Mouse (Mus musculus): ENCODE results near the gene Olfr90. TPM values are rescaled to one million over a fixed set of nuclear protein-coding genes. Genes with fewer than 3 reads are reported as not detected.
A peak's percentile ranks its signal among the peaks of the same experiment; 100 is the strongest.

Gene Olfr90
- polyA plus RNA-seq, 1 experiment from 2014 or later, result not detected

DNA sequence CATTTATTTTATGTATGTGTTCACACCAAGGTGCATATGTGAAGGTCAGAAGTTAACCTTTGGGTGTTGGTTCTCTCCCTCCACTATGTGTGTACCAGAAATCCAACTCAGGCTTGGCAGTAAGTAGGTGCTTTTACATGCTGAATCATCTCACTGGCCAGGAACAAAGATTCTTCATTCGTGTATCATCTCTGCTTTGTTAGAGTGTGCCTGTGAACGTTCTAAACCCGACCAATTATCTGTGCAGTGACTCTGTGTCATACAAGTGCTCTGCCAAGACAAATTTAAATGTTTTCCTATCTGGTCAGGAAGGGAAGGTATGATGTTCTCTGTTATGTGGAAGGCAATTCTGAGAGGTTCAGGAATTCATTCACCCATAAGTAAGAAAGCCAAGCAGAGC lies 26.9 kb downstream of the Olfr90 start:
- ATAC-seq (ENCODE audit: insufficient number of reproducible peaks, insufficient read depth, low FRiP score, low read depth), result no peak
- Histone ChIP-seq H3K9ac (ENCODE audit: low read length) (no peak overlapping the region), H3K4me2 (ENCODE audit: low read length) (no peak overlapping the region), H3K4me1 (ENCODE audit: control insufficient read depth in 2 of 2, insufficient read depth in 2 of 2, low read length in 2 of 2) (no peaks in the 10 kb centered on the region), H3K27ac (replicated peaks in 1 of 2; ENCODE audit: control insufficient read depth in 1 of 2, insufficient read depth in 1 of 2, low read depth in 2 of 2, low read length in 2 of 2) (no peak overlapping the region), H3K27me3 (ENCODE audit: control insufficient read depth, insufficient read depth, low read length) (no peaks in the 10 kb centered on the region), H3K4me3 (ENCODE audit: control insufficient read depth in 1 of 2, insufficient read depth in 1 of 2, low read depth in 1 of 2, low read length in 2 of 2) (no peak overlapping the region), H3K36me3 (ENCODE audit: control insufficient read depth, insufficient read depth, low read length) (peaks cover 83% of the 10 kb centered on the region), H3K9me3 (ENCODE audit: control insufficient read depth, low read length) (no peaks in the 10 kb centered on the region)
- WGBS, result 82% methylated on average over 3 of the region's 3 CpGs

DNA sequence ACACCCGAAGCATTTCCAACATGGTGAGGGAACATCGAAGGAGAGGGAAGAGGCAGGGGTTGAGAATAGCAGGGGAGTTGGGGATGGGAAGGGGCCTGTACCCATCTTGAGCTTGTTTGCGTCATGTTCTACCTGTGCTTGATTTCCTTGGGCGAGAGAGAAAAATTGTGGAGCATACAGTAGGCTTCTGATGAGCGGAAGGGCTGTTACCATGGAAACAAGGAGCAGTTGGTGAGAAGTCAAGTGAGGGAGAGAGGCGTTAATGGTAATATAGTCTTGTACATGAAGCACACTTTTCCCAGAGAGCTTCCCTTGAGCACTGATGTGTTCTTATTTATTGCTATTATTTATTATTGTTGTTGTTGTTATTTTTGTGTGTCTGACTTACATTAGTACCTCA lies 31.3 kb downstream of the Olfr90 start:
- H3K27me3 ChIP-seq (ENCODE audit: control insufficient read depth, insufficient read depth, low read length), result no peaks in the 10 kb centered on the region
- WGBS, result 92% methylated on average over 6 of the region's 6 CpGs
- H3K9me3 ChIP-seq (ENCODE audit: control insufficient read depth, low read length), result no peaks in the 10 kb centered on the region
- H3K4me3 ChIP-seq (ENCODE audit: control insufficient read depth in 1 of 2, insufficient read depth in 1 of 2, low read depth in 1 of 2, low read length in 2 of 2), result no peak overlapping the region
- no peak overlapping the region for H3K27ac ChIP-seq (replicated peaks in 1 of 2; ENCODE audit: control insufficient read depth in 1 of 2, insufficient read depth in 1 of 2, low read depth in 2 of 2, low read length in 2 of 2)
- H3K4me1 ChIP-seq (ENCODE audit: control insufficient read depth in 2 of 2, insufficient read depth in 2 of 2, low read length in 2 of 2), result no peaks in the 10 kb centered on the region
- no peak overlapping the region for H3K9ac ChIP-seq (ENCODE audit: low read length)
- H3K4me2 ChIP-seq (ENCODE audit: low read length), result no peak overlapping the region
- no peak for ATAC-seq (ENCODE audit: insufficient number of reproducible peaks, insufficient read depth, low FRiP score, low read depth)
- peaks cover 75% of the 10 kb centered on the region for H3K36me3 ChIP-seq (ENCODE audit: control insufficient read depth, insufficient read depth, low read length)

- no peak for ATAC-seq (ENCODE audit: insufficient number of reproducible peaks, insufficient read depth, low FRiP score, low read depth)
- 56% methylated on average over 4 of the region's 4 CpGs for WGBS
- H3K9me3 ChIP-seq (ENCODE audit: control insufficient read depth, low read length), result no peaks in the 10 kb centered on the region
- H3K4me1 ChIP-seq (ENCODE audit: control insufficient read depth in 2 of 2, insufficient read depth in 2 of 2, low read length in 2 of 2), result peaks cover 14 to 19% of the 10 kb centered on the region in 2 experiments; a peak in 3 of 4 replicates
- peaks cover 32% of the 10 kb centered on the region for H3K36me3 ChIP-seq (ENCODE audit: control insufficient read depth, insufficient read depth, low read length)
- H3K4me3 ChIP-seq (ENCODE audit: control insufficient read depth in 1 of 2, insufficient read depth in 1 of 2, low read depth in 1 of 2, low read length in 2 of 2), result no peak overlapping the region
- H3K27ac ChIP-seq (replicated peaks in 1 of 2; ENCODE audit: control insufficient read depth in 1 of 2, insufficient read depth in 1 of 2, low read depth in 2 of 2, low read length in 2 of 2), result no peak overlapping the region
- H3K4me2 ChIP-seq (ENCODE audit: low read length), result no peak overlapping the region
- no peak overlapping the region for H3K9ac ChIP-seq (ENCODE audit: low read length)
- H3K27me3 ChIP-seq (ENCODE audit: control insufficient read depth, insufficient read depth, low read length), result 0 out of 2 replicates have a peak, but pooled peaks cover 4% of the 10 kb centered on the region
Observed at GRCm38 (mm10) chr17:37051745-37052144, 36.6 kb downstream of the Olfr90 start.

DNA sequence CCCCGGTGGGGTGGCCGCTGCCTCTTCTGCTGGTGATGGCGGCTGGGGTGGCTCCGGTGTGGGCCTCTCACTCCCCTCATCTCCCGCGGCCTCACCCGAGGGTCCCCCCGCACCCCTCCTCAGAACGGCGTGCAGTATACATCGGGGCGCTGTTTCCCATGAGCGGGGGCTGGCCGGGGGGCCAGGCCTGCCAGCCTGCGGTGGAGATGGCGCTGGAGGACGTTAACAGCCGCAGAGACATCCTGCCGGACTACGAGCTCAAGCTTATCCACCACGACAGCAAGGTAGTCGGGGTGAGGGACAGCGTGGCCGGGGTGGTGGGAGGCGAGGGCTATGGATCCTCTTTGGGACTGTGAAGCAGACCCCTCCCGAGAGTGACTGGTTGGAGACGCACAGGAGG lies 37.4 kb downstream of the Olfr90 start:
- H3K36me3 ChIP-seq (ENCODE audit: control insufficient read depth, insufficient read depth, low read length), result peaks cover 23% of the 10 kb centered on the region
- 9% methylated on average over 27 of the region's 27 CpGs for WGBS
- no peak overlapping the region for H3K27ac ChIP-seq (replicated peaks in 1 of 2; ENCODE audit: control insufficient read depth in 1 of 2, insufficient read depth in 1 of 2, low read depth in 2 of 2, low read length in 2 of 2)
- ATAC-seq (ENCODE audit: insufficient number of reproducible peaks, insufficient read depth, low FRiP score, low read depth), result no peak
- peak overlapping the region; percentile 57 for H3K4me3 ChIP-seq (ENCODE audit: control insufficient read depth in 1 of 2, insufficient read depth in 1 of 2, low read depth in 1 of 2, low read length in 2 of 2)
- peak overlapping the region; percentile 76 for H3K9ac ChIP-seq (ENCODE audit: low read length)
- H3K4me2 ChIP-seq (ENCODE audit: low read length), result peak overlapping the region; percentile 95
- peaks cover 16 to 22% of the 10 kb centered on the region in 2 experiments; a peak in 3 of 4 replicates for H3K4me1 ChIP-seq (ENCODE audit: control insufficient read depth in 2 of 2, insufficient read depth in 2 of 2, low read length in 2 of 2)
- no peaks in the 10 kb centered on the region for H3K9me3 ChIP-seq (ENCODE audit: control insufficient read depth, low read length)
- H3K27me3 ChIP-seq (ENCODE audit: control insufficient read depth, insufficient read depth, low read length), result 0 out of 2 replicates have a peak, but pooled peaks cover 4% of the 10 kb centered on the region

DNA sequence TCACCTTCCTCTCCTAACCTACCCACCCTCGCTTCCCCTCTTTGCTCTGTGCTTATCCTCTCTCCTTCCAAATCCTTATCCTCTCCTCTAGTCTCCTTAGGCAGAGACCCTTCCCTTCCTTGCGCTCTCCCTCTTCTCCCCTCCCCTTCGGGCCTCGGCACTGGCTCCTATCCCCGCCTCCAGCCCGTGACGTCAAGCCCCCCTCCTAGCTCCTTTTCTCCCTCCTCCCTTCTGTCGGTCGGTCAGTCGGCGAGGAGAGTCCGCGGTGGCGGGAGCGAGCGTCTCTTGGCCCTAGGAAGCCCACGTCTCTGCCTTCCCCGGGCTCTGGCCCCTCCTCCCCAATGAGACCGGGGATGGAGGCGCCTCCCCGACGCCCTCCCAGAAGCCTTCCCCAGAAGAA lies 37.9 kb downstream of the Olfr90 start:
- Histone ChIP-seq H3K27me3 (ENCODE audit: control insufficient read depth, insufficient read depth, low read length) (0 out of 2 replicates have a peak, but pooled peaks cover 4% of the 10 kb centered on the region), H3K36me3 (ENCODE audit: control insufficient read depth, insufficient read depth, low read length) (peaks cover 18% of the 10 kb centered on the region), H3K4me2 (ENCODE audit: low read length) (peak overlapping the region; percentile 95), H3K9ac (ENCODE audit: low read length) (peak overlapping the region; percentile 76), H3K27ac (replicated peaks in 1 of 2; ENCODE audit: control insufficient read depth in 1 of 2, insufficient read depth in 1 of 2, low read depth in 2 of 2, low read length in 2 of 2) (no peak overlapping the region), H3K4me3 (ENCODE audit: control insufficient read depth in 1 of 2, insufficient read depth in 1 of 2, low read depth in 1 of 2, low read length in 2 of 2) (peak overlapping the region; percentile 57), H3K4me1 (ENCODE audit: control insufficient read depth in 2 of 2, insufficient read depth in 2 of 2, low read length in 2 of 2) (peaks cover 17 to 22% of the 10 kb centered on the region in 2 experiments), H3K9me3 (ENCODE audit: control insufficient read depth, low read length) (no peaks in the 10 kb centered on the region)
- WGBS, result under 1% methylated on average over 20 of the region's 22 CpGs
- peak; percentile 6; the same call in 1 of the 2 replicates for ATAC-seq (ENCODE audit: insufficient number of reproducible peaks, insufficient read depth, low FRiP score, low read depth)

DNA sequence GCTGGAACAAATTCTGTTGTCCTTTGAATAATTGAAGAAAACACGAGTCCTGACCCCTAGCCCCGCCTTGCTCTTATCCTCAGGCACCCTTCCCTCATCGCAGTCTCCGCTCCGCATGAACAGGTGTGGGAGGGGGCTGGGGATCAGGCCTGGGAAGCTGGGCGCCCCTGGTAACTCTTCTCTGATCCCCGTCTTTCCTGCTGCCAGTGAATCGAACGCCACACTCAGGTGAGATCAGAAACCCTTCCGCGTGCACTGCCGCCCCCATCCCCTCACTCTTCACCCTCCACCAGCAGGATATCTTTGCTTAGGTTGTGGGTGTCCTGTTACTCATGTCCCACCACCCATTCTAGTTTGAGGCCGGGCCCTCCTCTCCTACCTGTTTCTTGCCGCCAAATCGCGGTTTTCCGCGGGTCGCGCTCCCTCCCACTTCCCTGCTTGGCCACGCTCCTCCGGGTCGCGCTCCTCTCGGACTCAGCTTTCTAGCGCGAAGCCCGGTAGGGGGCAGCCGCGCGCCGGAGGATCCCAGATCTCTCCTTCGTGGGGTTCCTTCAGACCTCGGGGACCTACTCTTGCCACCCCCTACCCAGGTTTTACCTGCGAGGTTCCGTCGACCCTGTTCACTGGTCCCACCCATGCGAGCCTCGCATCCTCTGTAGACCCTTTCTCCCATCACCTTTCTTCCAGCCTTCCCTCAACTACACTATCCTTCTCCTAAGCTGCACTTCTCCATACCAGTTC lies 38.6 kb downstream of the Olfr90 start:
- no peak for ATAC-seq (ENCODE audit: insufficient number of reproducible peaks, insufficient read depth, low FRiP score, low read depth)
- peak overlapping the region; percentile 95 for H3K4me2 ChIP-seq (ENCODE audit: low read length)
- WGBS, result 4% methylated on average over 39 of the region's 39 CpGs
- no peak overlapping the region for H3K27ac ChIP-seq (replicated peaks in 1 of 2; ENCODE audit: control insufficient read depth in 1 of 2, insufficient read depth in 1 of 2, low read depth in 2 of 2, low read length in 2 of 2)
- H3K4me3 ChIP-seq (ENCODE audit: control insufficient read depth in 1 of 2, insufficient read depth in 1 of 2, low read depth in 1 of 2, low read length in 2 of 2), result peak overlapping the region; percentile 57
- H3K36me3 ChIP-seq (ENCODE audit: control insufficient read depth, insufficient read depth, low read length), result peaks cover 11% of the 10 kb centered on the region
- no peaks in the 10 kb centered on the region for H3K9me3 ChIP-seq (ENCODE audit: control insufficient read depth, low read length)
- H3K27me3 ChIP-seq (ENCODE audit: control insufficient read depth, insufficient read depth, low read length), result 0 out of 2 replicates have a peak, but pooled peaks cover 4% of the 10 kb centered on the region
- peaks cover 18 to 22% of the 10 kb centered on the region in 2 experiments for H3K4me1 ChIP-seq (ENCODE audit: control insufficient read depth in 2 of 2, insufficient read depth in 2 of 2, low read length in 2 of 2)
- H3K9ac ChIP-seq (ENCODE audit: low read length), result peak overlapping the region; percentile 76

- WGBS, result 67% methylated on average over 7 of the region's 7 CpGs
Observed at GRCm38 (mm10) chr17:37048383-37048782, 39.9 kb downstream of the Olfr90 start.

More at GRCm38 (mm10) chr17:37048383-37048782, 39.9 kb downstream of the Olfr90 start:
- Histone ChIP-seq H3K36me3 (ENCODE audit: control insufficient read depth, insufficient read depth, low read length) (no peaks in the 10 kb centered on the region), H3K27ac (replicated peaks in 1 of 2; ENCODE audit: control insufficient read depth in 1 of 2, insufficient read depth in 1 of 2, low read depth in 2 of 2, low read length in 2 of 2) (no peak overlapping the region), H3K27me3 (ENCODE audit: control insufficient read depth, insufficient read depth, low read length) (0 out of 2 replicates have a peak, but pooled peaks cover 4% of the 10 kb centered on the region), H3K4me3 (ENCODE audit: control insufficient read depth in 1 of 2, insufficient read depth in 1 of 2, low read depth in 1 of 2, low read length in 2 of 2) (no peak overlapping the region), H3K9ac (ENCODE audit: low read length) (no peak overlapping the region), H3K9me3 (ENCODE audit: control insufficient read depth, low read length) (no peaks in the 10 kb centered on the region), H3K4me2 (ENCODE audit: low read length) (no peak overlapping the region), H3K4me1 (ENCODE audit: control insufficient read depth in 2 of 2, insufficient read depth in 2 of 2, low read length in 2 of 2) (peaks cover 18 to 22% of the 10 kb centered on the region in 2 experiments)
- no peak for ATAC-seq (ENCODE audit: insufficient number of reproducible peaks, insufficient read depth, low FRiP score, low read depth)
